Mouse (Mus musculus): ENCODE results near the gene Pin1. TPM values are rescaled to one million over a fixed set of nuclear protein-coding genes. Genes with fewer than 3 reads are reported as not detected.

Pin1 gene
- polyA plus RNA-seq, 1 experiment = 18.9 TPM

GRCm38 (mm10) chr9:20642101-20642895 is 9.6 kb upstream of the Pin1 start, which contains the start of gene Ubl5:
Gene Ubl5, plus strand, starts transcription at chr9:20642878.
- Histone ChIP-seq H3K27ac (ENCODE audit: insufficient read depth, low read depth, low read length) (peak within 1 kb of the TSS; percentile 22), H3K4me1 (ENCODE audit: control insufficient read depth, insufficient read depth, low read length) (peaks cover 7% of the 10 kb centered on the region; the same call in 1 of the 2 replicates), H3K36me3 (ENCODE audit: control insufficient read depth, insufficient read depth, low read length) (peaks cover 4% of the 10 kb centered on the region), H3K4me3 (ENCODE audit: insufficient read depth, low read depth, low read length) (peak within 1 kb of the TSS; percentile 95), H3K27me3 (replicated peaks; ENCODE audit: control insufficient read depth, insufficient read depth, low read length) (no peaks in the 10 kb centered on the region)
- DNase-seq = peak; percentile 80
- under 1% methylated on average over 51 of the region's 51 CpGs for WGBS
- TF ChIP-seq POLR2A (IDR thresholded peaks at IDR 0.05; ENCODE audit: low read depth, low read length) (no peak), CTCF (conservative IDR thresholded peaks at IDR 0.05; ENCODE audit: insufficient read depth, insufficient read length, low read depth, low read length) (no peak)

- Histone ChIP-seq H3K4me3 (ENCODE audit: insufficient read depth, low read depth, low read length) (peak overlapping the region; percentile 95), H3K27me3 (replicated peaks; ENCODE audit: control insufficient read depth, insufficient read depth, low read length) (no peaks in the 10 kb centered on the region), H3K4me1 (ENCODE audit: control insufficient read depth, insufficient read depth, low read length) (peaks cover 7% of the 10 kb centered on the region; the same call in 1 of the 2 replicates), H3K36me3 (ENCODE audit: control insufficient read depth, insufficient read depth, low read length) (peaks cover 4% of the 10 kb centered on the region), H3K27ac (ENCODE audit: insufficient read depth, low read depth, low read length) (peak overlapping the region; percentile 12; the same call in 1 of the 2 replicates)
- no peak for TF ChIP-seq POLR2A (IDR thresholded peaks at IDR 0.05; ENCODE audit: low read depth, low read length)
- 0 out of 2 replicates have a peak, but pooled peaks have one; percentile 4 for TF ChIP-seq CTCF (conservative IDR thresholded peaks at IDR 0.05; ENCODE audit: insufficient read depth, insufficient read length, low read depth, low read length)
- peak; percentile 93 for DNase-seq
- under 1% methylated on average over 30 of the region's 30 CpGs for WGBS
Observed at GRCm38 (mm10) chr9:20642896-20643466, 8.9 kb upstream of the Pin1 start.

- Histone ChIP-seq H3K27ac (ENCODE audit: insufficient read depth, low read depth, low read length) (no peak overlapping the region), H3K36me3 (ENCODE audit: control insufficient read depth, insufficient read depth, low read length) (peaks cover 3% of the 10 kb centered on the region), H3K4me3 (ENCODE audit: insufficient read depth, low read depth, low read length) (peak overlapping the region; percentile 95), H3K4me1 (ENCODE audit: control insufficient read depth, insufficient read depth, low read length) (peaks cover 7% of the 10 kb centered on the region; the same call in 1 of the 2 replicates), H3K27me3 (replicated peaks; ENCODE audit: control insufficient read depth, insufficient read depth, low read length) (no peaks in the 10 kb centered on the region)
- 2% methylated on average over 13 of the region's 13 CpGs for WGBS
- no peak for TF ChIP-seq POLR2A (IDR thresholded peaks at IDR 0.05; ENCODE audit: low read depth, low read length)
- TF ChIP-seq CTCF (conservative IDR thresholded peaks at IDR 0.05; ENCODE audit: insufficient read depth, insufficient read length, low read depth, low read length) = no peak
- DNase-seq = no peak
Observed at GRCm38 (mm10) chr9:20643781-20644180, 8.1 kb upstream of the Pin1 start.

GRCm38 (mm10) chr9:20644360-20645081 is 7.4 kb upstream of the Pin1 start, which contains the start of gene Fbxl12:
Gene Fbxl12, minus strand, starts transcription at chr9:20644767.
- Histone ChIP-seq H3K27me3 (replicated peaks; ENCODE audit: control insufficient read depth, insufficient read depth, low read length) (no peaks in the 10 kb centered on the region), H3K4me1 (ENCODE audit: control insufficient read depth, insufficient read depth, low read length) (peaks cover 7% of the 10 kb centered on the region; the same call in 1 of the 2 replicates), H3K4me3 (ENCODE audit: insufficient read depth, low read depth, low read length) (peak within 1 kb of the TSS; percentile 95), H3K36me3 (ENCODE audit: control insufficient read depth, insufficient read depth, low read length) (no peaks in the 10 kb centered on the region), H3K27ac (ENCODE audit: insufficient read depth, low read depth, low read length) (peak within 1 kb of the TSS; percentile 89)
- under 1% methylated on average over 43 of the region's 43 CpGs for WGBS
- DNase-seq = peak; percentile 85
- TF ChIP-seq POLR2A (IDR thresholded peaks at IDR 0.05; ENCODE audit: low read depth, low read length) (peak; percentile 72), CTCF (conservative IDR thresholded peaks at IDR 0.05; ENCODE audit: insufficient read depth, insufficient read length, low read depth, low read length) (no peak)

- TF ChIP-seq CTCF (conservative IDR thresholded peaks at IDR 0.05; ENCODE audit: insufficient read depth, insufficient read length, low read depth, low read length) (no peak), POLR2A (IDR thresholded peaks at IDR 0.05; ENCODE audit: low read depth, low read length) (no peak)
- Histone ChIP-seq H3K27ac (ENCODE audit: insufficient read depth, low read depth, low read length) (peak overlapping the region; percentile 89), H3K27me3 (replicated peaks; ENCODE audit: control insufficient read depth, insufficient read depth, low read length) (no peaks in the 10 kb centered on the region), H3K4me1 (ENCODE audit: control insufficient read depth, insufficient read depth, low read length) (peaks cover 7% of the 10 kb centered on the region; the same call in 1 of the 2 replicates), H3K4me3 (ENCODE audit: insufficient read depth, low read depth, low read length) (peak overlapping the region; percentile 95), H3K36me3 (ENCODE audit: control insufficient read depth, insufficient read depth, low read length) (no peaks in the 10 kb centered on the region)
- DNase-seq = no peak
- WGBS = 2% methylated on average over 17 of the region's 17 CpGs
Observed at GRCm38 (mm10) chr9:20645121-20645520, 6.8 kb upstream of the Pin1 start.

GRCm38 (mm10) chr9:20652260-20652658 is 364 bp downstream of the Pin1 start:
- peaks cover 4% of the 10 kb centered on the region; the same call in 1 of the 2 replicates for H3K4me1 ChIP-seq (ENCODE audit: control insufficient read depth, insufficient read depth, low read length)
- H3K27me3 ChIP-seq (replicated peaks; ENCODE audit: control insufficient read depth, insufficient read depth, low read length) = no peaks in the 10 kb centered on the region
- no peak overlapping the region for H3K27ac ChIP-seq (ENCODE audit: insufficient read depth, low read depth, low read length)
- no peak for DNase-seq
- H3K4me3 ChIP-seq (ENCODE audit: insufficient read depth, low read depth, low read length) = peak overlapping the region; percentile 72
- WGBS = under 1% methylated on average over 25 of the region's 25 CpGs
- peaks cover 2% of the 10 kb centered on the region; the same call in 1 of the 2 replicates for H3K36me3 ChIP-seq (ENCODE audit: control insufficient read depth, insufficient read depth, low read length)
- TF ChIP-seq CTCF (conservative IDR thresholded peaks at IDR 0.05; ENCODE audit: insufficient read depth, insufficient read length, low read depth, low read length) (no peak), POLR2A (IDR thresholded peaks at IDR 0.05; ENCODE audit: low read depth, low read length) (no peak)

Measured in kidney, adult 2 months (tissue).